Mouse (Mus musculus) adrenal gland, postnatal 4 days (tissue): ENCODE results near the gene Tipin. TPM values are rescaled to one million over a fixed set of nuclear protein-coding genes. Genes with fewer than 3 reads are reported as not detected.

Experiments
- DNase-seq, 2 experiments: peaks; one replicate each; pipeline ENCODE4 v3.0.0; 2021 to 2022; ENCODE audit warnings: low spot score in 2 of 2, mixed read lengths in 2 of 2
- long read RNA-seq, 2 experiments: library from polyadenylated mRNA; stranded (forward); transcript quantifications; one replicate each; pipeline ENCODE4 v2.0.0; 2021
- total RNA-seq, 2 experiments: library from RNA; stranded (reverse); gene quantifications; 2 replicates each; pipeline ENCODE4 v1.2.3; 2021

Tipin gene
- total RNA-seq = 10 to 100 TPM; 64.0 to 66.3 TPM
- long read RNA-seq, experiment 1, transcript Tipin-201 (8 exons, 1,211 nt) = major isoform, 7 of 56 reads
- long read RNA-seq, experiment 1, partial matches to known transcripts = 9 of 56 reads
- long read RNA-seq, experiment 1, other reads (novel, unspliced or antisense) = 37 of 56 reads
- long read RNA-seq, experiment 2, transcript Tipin-201 (8 exons, 1,211 nt) = major isoform, 9 of 64 reads
- long read RNA-seq, experiment 2, partial matches to known transcripts = 5 of 64 reads
- long read RNA-seq, experiment 2, other reads (novel, unspliced or antisense) = 46 of 64 reads

DNA sequence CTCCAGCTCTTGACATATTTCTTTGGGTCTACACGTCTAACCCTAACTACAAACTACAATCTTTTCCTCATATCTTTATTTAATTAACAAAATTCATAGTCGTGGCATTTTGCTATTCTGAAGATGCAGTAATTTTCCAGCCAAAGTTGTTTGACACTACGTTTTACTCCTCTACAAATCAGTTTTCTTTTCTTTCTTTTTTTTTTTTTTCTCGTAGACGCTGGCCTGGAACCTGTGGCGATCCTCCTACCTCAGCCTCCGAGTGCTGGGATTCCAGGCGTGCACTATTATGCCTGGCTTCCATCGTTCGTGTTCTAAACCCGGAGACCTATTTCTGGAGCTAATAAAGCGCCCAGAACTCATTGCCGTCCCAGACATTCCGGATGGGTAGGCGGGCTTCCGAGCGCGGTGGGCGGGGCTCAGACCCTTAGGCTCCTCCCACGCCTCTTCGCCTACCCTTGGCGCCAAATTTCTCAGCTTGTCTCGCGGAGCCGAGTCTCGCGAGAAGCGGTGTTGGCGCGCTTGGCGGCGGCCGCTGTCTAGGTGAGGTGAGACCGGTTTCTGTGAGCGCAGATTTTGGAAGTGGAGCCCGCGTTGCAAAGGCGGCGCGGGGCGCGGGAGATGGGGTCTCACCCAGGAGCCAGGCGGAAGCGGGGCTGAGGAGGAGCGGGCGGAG is at the start of gene Tipin:
TSS of gene Tipin (plus strand) at position 477 of the 676 bp plus-strand sequence.
- DNase-seq = peak; percentile 79 to 92

DNA sequence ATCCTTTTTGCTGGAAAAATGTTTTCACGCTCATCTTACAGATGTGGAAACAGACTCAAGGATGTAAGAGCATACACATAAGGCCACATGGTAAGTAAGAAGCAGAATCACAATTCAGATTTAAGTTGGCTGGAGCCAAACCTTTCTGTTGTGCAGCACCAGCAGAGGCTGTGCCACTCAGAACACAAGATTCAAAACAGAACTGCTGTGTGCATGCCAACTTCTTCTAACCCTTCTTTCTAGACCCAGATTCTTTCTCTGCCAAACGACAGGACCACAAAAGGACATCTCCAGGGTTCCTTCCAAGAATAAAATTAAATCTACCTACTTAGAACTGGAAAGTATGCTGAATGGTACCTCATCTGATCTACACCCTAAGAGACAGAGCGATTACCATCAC is 49.7 kb upstream of the Tipin start:
- DNase-seq = no peak

DNA sequence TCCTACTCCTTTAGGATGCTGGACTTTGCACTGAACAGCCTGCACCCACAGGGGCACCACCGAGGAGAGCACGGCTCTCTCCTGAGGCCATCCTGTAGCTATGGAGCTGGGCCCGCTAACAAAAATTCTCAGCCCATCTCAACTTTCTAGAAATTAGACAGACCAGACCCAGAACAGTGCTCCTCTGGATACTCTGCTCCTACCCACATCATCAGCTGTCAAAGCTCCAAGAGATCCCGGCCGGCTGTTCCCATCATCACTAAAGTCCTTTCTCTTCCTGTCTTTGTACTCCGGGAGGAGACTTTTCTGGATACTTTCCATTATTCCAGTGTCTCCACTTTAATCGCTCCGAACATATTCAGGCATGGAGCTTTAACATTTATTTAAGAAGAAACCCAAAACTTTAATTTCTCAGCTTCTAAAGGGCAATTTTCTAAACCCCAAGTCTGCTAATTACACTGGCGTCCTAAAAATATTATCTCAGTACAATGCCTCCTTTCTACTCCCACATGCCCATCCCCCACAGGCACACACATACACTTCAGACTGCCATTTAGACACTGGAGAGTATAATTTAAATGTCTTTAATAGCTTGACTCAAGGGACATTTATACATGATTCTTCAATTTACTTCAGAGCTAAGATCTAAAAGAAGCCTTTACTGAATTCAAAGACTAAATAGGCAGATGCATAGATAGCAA is 49.0 kb upstream of the Tipin start:
- no peak for DNase-seq

DNA sequence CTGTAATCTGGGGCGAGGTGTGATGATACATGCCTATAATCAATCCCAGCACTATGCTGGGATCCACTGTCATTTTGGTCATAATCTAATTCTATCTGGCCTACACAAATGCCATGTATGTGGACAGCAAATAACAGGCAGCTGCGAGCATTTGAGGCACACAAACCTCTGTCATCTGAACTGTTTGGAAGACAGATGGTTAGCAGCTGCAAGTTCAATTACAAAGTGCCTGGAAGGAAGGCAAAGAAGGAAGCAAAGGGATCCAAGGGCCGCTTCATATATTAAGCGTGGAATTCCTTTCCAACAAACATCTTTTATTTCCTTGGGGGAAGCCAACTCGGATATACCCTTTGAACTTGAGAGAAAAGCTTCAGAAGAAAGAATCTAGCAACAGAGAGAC is 47.7 kb upstream of the Tipin start:
- no peak for DNase-seq

DNA sequence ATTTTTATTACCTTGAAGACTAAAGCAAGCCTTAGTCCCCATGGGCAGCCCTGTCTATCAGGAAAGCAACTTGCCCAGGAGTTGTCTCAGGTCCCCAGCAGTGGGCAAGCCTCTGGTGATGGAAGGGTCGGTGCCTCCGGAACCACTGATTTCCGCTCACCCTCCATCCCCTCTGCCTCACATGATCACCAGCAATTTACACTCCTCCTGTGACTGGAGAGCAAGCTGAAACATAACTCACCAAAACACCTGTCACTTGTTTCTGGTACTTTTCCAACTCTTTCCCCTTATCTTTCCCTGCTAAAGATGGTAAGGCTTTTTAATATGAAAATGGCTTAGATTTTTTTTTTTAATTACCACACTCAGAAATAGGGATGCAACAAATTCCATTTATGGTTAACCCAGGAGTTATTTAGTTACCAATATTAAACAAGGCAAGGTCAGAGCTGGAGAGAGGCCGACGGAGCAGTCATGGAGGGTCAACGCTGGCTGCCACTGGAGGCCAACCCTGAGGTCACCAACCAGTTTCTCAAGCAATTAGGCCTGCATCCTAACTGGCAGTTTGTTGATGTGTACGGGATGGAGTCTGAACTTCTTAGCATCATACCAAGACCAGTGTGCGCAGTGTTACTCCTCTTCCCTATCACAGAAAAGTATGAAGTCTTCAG is 46.5 kb upstream of the Tipin start, which contains the start of gene Uchl4:
TSS of gene Uchl4 (plus strand) at position 434 of the 668 bp plus-strand sequence.
- DNase-seq = no peak

DNA sequence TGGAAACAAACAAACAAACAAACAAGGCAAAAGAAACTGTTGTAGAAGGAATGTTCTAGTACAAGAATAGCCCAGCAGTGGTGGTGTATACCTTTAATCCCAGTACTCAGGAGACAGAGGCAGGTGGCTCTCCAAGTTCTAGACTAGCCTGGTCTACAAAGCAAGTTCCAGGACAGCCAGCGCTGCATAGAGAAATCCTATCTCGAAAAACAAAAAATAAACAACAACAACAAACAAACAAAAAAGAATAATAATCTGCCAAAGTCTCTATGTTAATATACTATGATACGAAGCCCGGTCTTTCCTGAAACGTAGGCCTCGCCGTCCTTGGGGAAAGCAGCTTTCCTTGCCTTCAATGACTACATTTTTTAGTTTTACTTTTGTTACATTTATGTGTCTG is 45.3 kb upstream of the Tipin start:
- DNase-seq = no peak

DNA sequence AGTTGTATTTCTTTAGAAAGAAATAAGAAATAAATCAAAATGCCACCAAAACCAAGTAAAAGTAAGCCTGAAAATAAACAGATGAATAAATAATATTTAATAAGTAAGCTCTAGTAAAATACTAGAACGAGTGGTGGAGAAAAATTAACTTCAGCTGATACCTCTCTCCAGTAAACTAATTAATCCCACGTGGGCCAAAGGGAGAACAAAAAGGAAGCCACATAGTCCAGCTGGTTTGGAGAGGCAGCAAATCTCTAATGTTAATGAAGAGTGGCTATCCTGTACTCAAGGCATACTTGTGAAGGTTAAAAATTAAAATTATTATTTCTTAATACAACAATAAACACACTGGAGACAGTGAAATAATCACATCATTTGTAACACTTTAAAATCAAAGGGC is 41.3 kb upstream of the Tipin start:
- DNase-seq = no peak

DNA sequence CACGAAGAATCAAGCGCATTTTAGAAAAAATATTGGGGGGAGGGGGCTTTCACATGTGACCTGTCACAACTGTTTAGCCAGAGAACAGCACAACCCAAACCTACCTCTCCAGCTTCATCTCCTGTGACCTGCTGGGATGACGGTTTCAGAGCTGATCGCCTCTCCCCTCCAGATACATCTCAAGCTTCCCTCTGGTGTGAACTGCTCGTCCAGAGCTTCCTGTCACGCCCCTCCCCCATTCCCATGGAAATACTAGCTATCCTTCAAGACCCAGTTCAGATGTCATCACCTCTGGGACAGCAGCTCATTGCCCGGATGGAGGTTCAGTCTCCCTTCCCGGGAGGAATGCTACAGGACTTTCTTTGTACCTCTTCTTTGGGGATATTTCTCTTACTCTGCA is 40.7 kb upstream of the Tipin start:
- no peak for DNase-seq

DNA sequence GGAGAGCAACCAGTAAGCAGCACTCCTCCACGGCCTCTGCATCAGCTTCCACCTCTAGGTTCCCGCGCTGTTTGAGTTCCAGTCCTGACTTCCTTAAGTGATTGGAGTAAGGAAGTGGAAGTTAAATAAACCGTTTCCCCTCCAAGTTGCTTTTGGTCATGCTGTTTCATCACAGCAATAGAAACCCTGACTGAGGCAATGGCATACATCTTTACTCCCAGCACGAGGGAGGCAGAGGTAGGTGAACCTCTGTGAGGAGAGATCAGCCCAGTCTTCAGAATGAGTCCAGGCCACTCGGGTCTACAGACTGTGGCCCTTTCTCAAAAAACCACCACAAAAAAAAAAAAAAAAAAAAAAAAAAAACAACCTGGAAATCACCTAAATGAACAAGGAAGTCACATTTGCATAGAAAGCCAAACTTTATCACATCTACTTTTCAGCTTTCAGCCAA is 39.0 kb upstream of the Tipin start:
- DNase-seq = no peak

DNA sequence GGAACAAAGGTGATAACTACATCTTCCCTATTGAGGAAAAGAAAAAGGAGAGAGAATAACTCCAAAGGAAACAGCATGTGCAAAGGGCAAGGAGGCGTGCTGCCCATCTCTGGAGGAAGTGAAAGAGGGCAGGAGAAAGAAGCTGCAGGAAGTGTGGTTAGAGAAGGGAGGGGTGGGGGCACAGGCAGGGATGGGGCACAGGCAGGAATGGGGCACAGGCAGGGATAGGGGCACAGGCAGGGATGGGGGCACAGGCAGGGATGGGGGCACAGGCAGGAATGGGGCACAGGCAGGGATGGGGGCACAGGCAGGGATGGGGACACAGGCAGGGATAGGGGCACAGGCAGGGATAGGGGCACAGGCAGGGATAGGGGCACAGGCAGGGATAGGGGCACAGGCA is 32.0 kb upstream of the Tipin start:
- no peak for DNase-seq

DNA sequence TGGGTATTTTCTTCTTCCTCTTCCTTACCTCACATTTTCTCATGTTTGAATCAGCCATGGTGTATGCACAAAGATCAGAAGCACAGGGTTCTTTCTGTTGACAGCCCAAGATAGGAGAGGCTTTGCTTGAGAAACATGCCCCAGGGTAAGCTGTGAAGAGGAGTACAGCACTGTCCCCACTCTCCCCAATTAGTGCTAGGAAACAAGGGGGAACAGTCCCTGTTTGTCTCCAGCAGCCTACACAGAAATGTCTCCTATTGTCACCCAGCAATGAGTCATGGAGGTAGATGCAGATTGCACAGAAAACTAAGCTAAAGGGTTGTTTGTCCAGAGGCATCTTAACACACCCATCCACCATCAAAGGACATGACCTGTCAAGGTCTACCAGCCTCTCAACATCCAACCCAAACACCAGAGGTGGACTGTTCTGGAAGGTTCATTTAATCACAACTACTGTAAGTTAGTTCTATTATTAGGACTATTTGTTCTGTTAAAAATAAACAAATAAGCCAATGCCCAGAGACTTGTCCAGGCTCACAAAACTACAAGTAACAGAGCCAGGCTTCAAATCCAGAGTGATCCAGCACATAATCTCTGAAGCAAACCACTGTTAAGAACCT is 31.2 kb upstream of the Tipin start:
- DNase-seq = no peak

DNA sequence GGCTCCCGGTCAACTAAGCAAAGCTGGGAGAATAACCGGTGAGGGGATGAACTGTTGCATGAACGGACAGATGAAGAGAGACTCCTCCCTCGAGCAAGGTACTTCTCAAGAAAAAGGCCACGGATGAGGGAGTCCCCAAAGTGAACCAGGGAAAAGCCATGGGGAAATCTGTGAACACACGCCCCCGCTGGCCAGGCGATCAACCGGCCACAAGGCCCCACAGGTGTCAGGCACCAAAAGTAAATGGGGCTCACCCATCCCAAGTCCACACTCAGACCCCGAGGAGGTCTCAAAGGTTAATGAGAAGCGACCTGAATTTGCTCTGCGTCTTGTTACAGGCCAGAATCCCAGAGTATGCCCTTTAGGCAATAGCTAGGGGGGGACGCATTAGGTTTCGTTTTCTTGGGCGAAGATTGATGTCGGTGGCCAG is 28.8 kb upstream of the Tipin start:
- DNase-seq = peak in 1 of 2 experiments; percentile 25

DNA sequence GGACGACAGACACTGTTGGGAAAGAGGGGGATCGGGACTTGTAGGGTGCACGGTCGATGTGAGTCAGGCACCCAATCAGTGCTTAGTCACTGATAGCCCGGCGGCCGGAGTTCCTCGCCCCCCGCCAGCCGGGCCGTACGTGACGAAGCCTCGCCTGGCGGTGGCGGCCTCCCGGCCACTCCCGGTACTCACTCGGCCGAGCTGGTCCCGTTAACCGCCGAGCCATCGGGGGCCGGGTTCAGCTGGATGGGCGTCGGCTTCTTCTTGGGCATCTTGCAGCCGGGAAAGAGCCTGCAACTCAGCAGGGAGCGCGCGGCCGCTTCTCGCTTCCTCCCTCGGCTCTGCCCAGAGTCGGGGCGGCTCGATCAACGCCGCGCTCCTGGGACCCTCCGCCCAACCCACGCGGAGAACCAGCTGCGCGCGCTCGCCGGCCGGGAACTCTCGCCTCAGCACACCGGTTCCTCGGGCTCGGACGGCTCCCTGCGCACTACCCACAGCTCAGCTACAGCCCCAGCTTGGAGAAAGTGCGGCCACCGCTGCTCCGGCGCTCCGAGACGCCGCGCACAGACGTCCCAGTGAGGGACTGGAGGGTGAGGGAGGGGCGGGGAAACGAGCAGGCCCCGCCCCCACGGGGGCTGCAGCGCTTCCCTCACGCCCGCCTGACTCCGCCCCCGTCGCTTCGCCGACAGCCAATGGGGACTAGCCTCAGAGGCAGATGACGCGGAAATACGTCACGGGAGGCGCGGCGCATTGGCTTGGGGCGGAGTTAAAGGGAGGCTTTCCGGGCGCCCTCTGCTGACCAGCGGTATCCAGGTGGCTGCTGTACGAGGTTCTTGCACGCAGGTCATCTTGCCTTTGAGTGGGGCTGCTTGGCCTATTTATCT is 28.1 kb upstream of the Tipin start, which contains the start of gene Map2k1:
TSS of gene Map2k1 (minus strand) at position 611 of the 884 bp plus-strand sequence.
- DNase-seq = peak; percentile 98 to 100

DNA sequence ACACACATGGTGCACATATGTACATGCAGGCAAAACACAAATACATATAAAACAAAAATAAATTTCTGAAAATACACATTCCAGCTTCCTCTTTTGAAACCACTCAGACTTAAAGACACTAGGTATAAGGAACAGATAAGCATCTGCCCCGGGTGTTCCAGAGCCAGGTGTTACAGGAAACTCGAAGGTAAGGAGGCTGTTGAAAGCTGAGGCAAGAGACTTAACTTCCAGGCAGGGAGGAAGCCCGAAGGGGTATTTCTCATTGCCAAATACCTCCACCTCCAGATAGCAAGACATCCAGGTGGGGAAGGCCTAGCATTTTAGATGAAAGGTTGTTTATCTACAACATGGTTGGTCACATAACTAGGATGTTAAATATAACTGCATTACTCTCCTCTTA is 26.0 kb upstream of the Tipin start:
- no peak for DNase-seq

DNA sequence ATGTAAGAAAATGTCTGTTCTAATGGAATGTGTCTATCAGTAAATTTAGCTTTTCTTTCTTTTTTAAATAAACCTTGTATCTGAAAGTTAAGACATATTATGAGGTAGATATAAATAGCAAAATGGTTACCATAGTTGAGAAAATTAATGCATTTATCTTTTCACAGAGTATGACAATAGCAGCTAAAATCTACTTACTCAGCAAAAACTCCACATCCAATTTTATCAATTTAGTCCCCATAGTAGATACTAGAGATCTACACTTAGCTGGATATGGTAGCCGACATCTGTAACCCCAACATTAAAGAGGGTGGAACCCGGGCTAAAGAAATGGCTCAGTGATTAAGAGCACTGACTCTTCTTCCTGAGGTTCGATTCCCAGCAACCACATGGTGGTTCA is 25.2 kb upstream of the Tipin start:
- no peak for DNase-seq

DNA sequence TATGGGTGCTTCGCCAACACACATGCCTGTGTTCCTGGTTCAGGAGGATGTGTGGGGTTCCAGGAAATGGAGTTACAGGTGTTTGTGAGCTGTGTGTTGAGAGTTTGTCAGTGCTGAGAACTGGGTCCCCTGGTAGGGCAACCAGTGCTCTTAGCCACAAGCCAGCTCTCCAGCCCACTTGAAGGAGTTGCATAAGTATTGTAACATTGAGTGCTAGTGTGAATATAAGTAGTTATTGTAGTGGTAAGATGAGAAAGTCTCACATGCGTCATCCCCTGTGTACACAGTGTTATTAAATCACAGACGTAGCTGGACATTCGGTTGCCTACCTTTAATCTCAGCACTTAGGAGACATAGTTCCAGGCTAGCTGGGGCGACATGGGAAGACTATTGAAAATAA is 21.5 kb upstream of the Tipin start:
- no peak for DNase-seq

DNA sequence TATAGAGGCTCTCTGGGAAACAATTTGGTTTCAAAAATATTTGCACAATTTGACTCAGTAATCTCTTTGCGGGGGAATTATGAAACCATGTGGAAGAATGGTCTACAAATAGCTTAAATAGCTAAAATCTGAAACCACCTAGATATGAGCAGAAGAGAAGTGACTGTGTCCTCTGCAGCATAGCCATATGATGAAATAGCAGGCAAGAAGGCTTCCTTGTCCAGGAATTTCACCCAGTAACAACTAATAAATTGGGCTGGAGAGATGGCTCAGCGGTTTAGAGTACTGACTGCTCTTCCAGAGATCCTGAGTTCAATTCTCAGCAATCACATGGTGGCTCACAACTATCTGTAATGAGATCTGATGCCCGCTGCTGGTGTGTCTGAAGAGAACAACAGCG is 20.4 kb upstream of the Tipin start:
- DNase-seq = no peak

DNA sequence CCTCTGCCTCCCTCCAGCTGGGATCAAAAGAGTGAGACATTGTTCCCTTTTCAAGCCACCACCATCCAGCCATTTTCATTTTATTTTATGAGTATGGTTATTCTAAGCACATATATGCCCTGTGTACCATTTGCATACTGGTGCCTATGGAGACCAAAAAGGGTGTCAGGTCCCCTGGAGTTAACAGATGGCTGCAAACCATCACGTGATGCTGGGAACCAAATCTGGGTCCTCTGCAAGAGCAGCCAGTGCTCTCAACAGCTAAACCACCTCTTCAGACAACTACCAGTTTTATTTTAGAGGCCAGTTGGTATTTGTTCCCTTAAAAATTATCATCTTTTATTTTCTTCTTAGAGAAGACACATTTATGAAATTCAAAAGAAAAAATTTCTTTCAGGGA is 16.6 kb upstream of the Tipin start:
- no peak for DNase-seq

DNA sequence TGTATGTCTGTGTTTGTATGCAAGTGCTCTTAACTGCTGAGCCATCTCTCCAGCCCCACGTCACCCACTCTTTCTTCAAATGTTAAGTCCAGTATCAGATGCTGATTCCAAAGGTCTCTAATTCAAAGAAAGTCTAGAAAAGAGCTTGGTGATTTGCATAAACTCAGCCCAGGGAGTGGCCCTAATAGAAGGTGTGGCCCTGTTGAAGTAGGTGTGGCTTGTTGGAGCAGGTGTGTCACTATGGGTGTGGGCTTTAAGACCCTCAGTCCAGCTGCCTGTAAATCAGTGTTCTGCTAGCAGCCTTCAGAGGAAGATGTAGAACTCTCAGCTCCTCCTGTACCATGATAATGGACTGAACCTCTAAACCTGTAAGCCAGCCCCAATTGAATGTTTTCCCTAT is 14.2 kb upstream of the Tipin start:
- no peak for DNase-seq

DNA sequence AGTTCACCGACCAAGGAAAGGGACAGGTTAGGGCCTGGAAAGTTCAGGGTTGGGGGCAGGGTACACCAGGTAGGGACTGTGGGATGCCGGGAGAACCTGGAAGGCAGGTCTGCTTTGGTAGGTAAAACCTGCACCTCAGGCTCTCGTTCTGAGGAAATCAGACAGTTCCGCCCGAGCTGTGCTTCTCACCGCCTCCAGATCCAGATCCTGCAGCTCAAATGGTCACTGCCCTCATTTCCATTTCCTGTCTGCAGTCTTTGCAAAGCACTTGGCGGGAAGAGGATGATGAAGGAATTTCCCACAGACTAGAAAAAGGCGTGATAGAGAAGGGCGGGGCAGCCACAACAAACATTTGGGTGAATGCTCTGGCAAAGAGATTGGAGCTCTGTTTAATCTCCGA is 13.2 kb upstream of the Tipin start:
- no peak for DNase-seq
